Mouse (Mus musculus) stomach, postnatal 0 days (tissue): ENCODE measurements around the gene Fam240a. TPM values are rescaled to one million over a fixed set of nuclear protein-coding genes. Genes with fewer than 3 reads are reported as not detected.

Source experiments
- ATAC-seq: fragments of 200-750 bp; cut with Nextera tagmentation; 2 replicates; pipeline ENCODE4 v1.8.0; 2017; ENCODE audit not compliant: low FRiP score, low TSS enrichment
- DNase-seq: peaks from one replicate; pipeline ENCODE4 v3.0.0-alpha.2; 2016; ENCODE audit warnings: low spot score
- H3K27ac ChIP-seq: fragments of 300-500 bp; sonication (generic); replicated peaks from 2 replicates; pipeline ENCODE4 v1.5.1; 2014; ENCODE audit warnings: mild to moderate bottlenecking, control low read depth
- H3K27me3 ChIP-seq: fragments of 300-500 bp; sonication (generic); 2 replicates; pipeline ENCODE4 v1.6.1; 2014; ENCODE audit warnings: low read length; ENCODE audit not compliant: control insufficient read depth, insufficient read depth
- H3K36me3 ChIP-seq: fragments of 300-500 bp; sonication (generic); 2 replicates; pipeline ENCODE4 v1.6.1; 2014; ENCODE audit warnings: low read length, mixed read lengths; ENCODE audit not compliant: control insufficient read depth, insufficient read depth
- H3K4me1 ChIP-seq: fragments of 300-500 bp; sonication (generic); replicated peaks from 2 replicates; pipeline ENCODE4 v1.6.1; 2014; ENCODE audit warnings: antibody characterized with exemption; ENCODE audit not compliant: control insufficient read depth, insufficient read depth
- H3K4me2 ChIP-seq: fragments of 300-500 bp; sonication (generic); replicated peaks from 2 replicates; pipeline ENCODE4 v1.6.1; 2014; ENCODE audit warnings: low read depth, mild to moderate bottlenecking, control low read depth, moderate library complexity
- H3K4me3 ChIP-seq: fragments of 300-500 bp; sonication (generic); 2 replicates; pipeline ENCODE4 v1.5.1; 2014; ENCODE audit warnings: low read depth, low read length, control low read depth
- H3K9ac ChIP-seq: fragments of 300-500 bp; sonication (generic); 2 replicates; pipeline ENCODE4 v1.6.1; 2014; ENCODE audit warnings: mild to moderate bottlenecking, low read length, control low read depth, mixed read lengths
- H3K9me3 ChIP-seq: fragments of 300-500 bp; sonication (generic); 2 replicates; pipeline ENCODE4 v1.6.1; 2016; ENCODE audit warnings: low read length; ENCODE audit not compliant: control insufficient read depth
- CTCF ChIP-seq: IDR thresholded peaks from 2 replicates; pipeline ENCODE4 v1.5.1; 2016; ENCODE audit warnings: antibody characterized with exemption, low read depth, mild to moderate bottlenecking, moderate library complexity
- EP300 ChIP-seq: optimal IDR thresholded peaks from 2 replicates; pipeline ENCODE3; 2016; ENCODE audit warnings: antibody characterized with exemption
- WGBS: fragments of 180-500 bp; shearing (Covaris S2); extraction: QIAGEN DNeasy Blood & Tissue Kit; methylation state at CpG from one replicate; pipeline ENCODE4 v1.1.7; 2014; 5-methylcytosine and 5-hydroxymethylcytosine counted together
- polyA plus RNA-seq: library from polyadenylated mRNA; unstranded; fragments of >200 nt; fragmentation: Nextera tagmentation; extraction: Ambion mirVana; gene quantifications from 2 replicates; pipeline ENCODE4 v1.2.1, GENCODE M21; 2015

The Fam240a gene
- polyA plus RNA-seq, 1 experiment from 2014 or later, result not detected

DNA sequence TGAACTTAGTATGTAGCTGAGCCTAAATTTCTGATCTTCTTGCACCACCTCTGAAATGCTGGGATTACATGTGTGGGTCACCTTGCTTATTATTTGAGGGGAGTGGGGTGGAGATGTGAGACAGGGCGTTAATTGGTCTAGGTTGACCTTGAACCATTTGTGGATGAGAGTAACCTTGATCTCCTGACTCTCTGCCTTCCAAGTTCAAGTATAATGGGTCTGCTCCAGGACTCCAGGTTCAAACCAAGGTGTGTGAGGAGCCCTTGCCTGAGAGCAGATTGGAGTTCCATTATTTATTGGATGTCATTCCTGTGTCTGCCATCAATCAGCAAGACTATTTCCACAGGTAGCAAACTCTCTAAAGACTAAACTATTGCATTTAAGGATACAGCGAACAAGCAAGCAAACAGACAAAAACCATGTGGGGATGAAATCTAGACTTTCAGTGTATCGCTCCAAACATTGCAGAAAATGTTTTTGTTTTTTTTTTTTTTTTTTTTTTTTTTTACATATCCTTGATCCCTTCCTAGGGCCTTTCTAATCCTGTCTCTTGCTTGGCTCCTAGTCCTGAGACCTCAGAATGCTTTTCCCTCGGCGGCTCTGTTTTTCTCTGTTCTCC is 36.4 kb upstream of the Fam240a start:
- Histone ChIP-seq H3K27me3 (no peaks in the 10 kb centered on the region), H3K4me1 (no peaks in the 10 kb centered on the region; the same call in 1 of the 2 replicates), H3K4me3 (peak overlapping the region; percentile 45; the same call in 1 of the 2 replicates), H3K36me3 (no peaks in the 10 kb centered on the region), H3K9ac (no peak overlapping the region), H3K4me2 (peak overlapping the region; percentile 78), H3K9me3 (no peaks in the 10 kb centered on the region), H3K27ac (no peak overlapping the region)
- no peak for TF ChIP-seq CTCF
- no peak for TF ChIP-seq EP300
- no peak for ATAC-seq
- 46% methylated on average over 5 of the region's 5 CpGs for WGBS
- no peak for DNase-seq

GRCm38 (mm10) chr9:110952398-110952797 is 35.7 kb upstream of the Fam240a start:
- no peaks in the 10 kb centered on the region for H3K27me3 ChIP-seq
- no peak for TF ChIP-seq CTCF
- no peak for TF ChIP-seq EP300
- no peaks in the 10 kb centered on the region for H3K9me3 ChIP-seq
- no peak overlapping the region for H3K27ac ChIP-seq
- H3K4me2 ChIP-seq, result no peak overlapping the region
- no peaks in the 10 kb centered on the region; the same call in 1 of the 2 replicates for H3K4me1 ChIP-seq
- DNase-seq (no peak), ATAC-seq (no peak)
- H3K9ac ChIP-seq, result no peak overlapping the region
- no peak overlapping the region for H3K4me3 ChIP-seq
- WGBS, result 50% methylated on average over 6 of the region's 6 CpGs
- no peaks in the 10 kb centered on the region for H3K36me3 ChIP-seq

DNA sequence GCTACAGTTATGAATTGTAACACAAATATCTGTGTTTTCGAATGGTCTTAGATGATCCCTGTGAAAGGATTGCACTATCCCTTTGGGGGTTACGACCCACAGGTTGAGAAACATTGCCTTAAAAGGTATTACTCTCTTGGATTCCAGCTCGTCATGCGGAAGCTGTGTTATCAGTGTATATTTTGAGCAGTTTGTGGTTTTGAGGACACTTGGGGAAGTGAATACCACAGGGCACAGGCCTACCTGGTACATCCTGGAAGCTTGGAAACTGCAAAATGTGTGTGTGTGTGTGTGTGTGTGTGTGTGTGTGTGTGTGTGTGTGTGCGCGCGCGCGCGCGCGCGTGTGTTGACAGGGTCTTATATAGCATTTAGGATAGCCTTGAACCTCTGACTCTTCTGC is 35.2 kb upstream of the Fam240a start:
- no peaks in the 10 kb centered on the region; the same call in 1 of the 2 replicates for H3K4me1 ChIP-seq
- no peak overlapping the region for H3K9ac ChIP-seq
- no peaks in the 10 kb centered on the region for H3K36me3 ChIP-seq
- no peak overlapping the region for H3K4me3 ChIP-seq
- no peak for TF ChIP-seq EP300
- no peak for TF ChIP-seq CTCF
- no peak for ATAC-seq
- no peak for DNase-seq
- H3K27me3 ChIP-seq, result no peaks in the 10 kb centered on the region
- H3K27ac ChIP-seq, result no peak overlapping the region
- H3K9me3 ChIP-seq, result no peaks in the 10 kb centered on the region
- no peak overlapping the region for H3K4me2 ChIP-seq
- WGBS, result 91% methylated on average over 13 of the region's 13 CpGs

GRCm38 (mm10) chr9:110951397-110951796 is 34.7 kb upstream of the Fam240a start, which contains the start of gene Lrrc2:
Gene Lrrc2 (plus strand): TSS chr9:110951545.
- Histone ChIP-seq H3K4me3 (no peak within 1 kb of the TSS), H3K27me3 (peaks cover under 1% of the 10 kb centered on the region; the same call in 1 of the 2 replicates), H3K27ac (no peak within 1 kb of the TSS), H3K4me1 (no peaks in the 10 kb centered on the region; the same call in 1 of the 2 replicates), H3K9ac (no peak within 1 kb of the TSS), H3K4me2 (no peak within 1 kb of the TSS), H3K36me3 (no peaks in the 10 kb centered on the region), H3K9me3 (no peaks in the 10 kb centered on the region)
- DNase-seq (no peak), ATAC-seq (peak; percentile 64; the same call in 1 of the 2 replicates)
- WGBS, result 65% methylated on average over 11 of the region's 11 CpGs
- TF ChIP-seq EP300 (no peak), CTCF (no peak)

- ATAC-seq (no peak), DNase-seq (no peak)
- Histone ChIP-seq H3K27ac (no peak overlapping the region), H3K9me3 (no peaks in the 10 kb centered on the region), H3K4me1 (no peaks in the 10 kb centered on the region; the same call in 1 of the 2 replicates), H3K36me3 (no peaks in the 10 kb centered on the region), H3K4me3 (no peak overlapping the region), H3K9ac (no peak overlapping the region), H3K4me2 (no peak overlapping the region), H3K27me3 (peaks cover 5% of the 10 kb centered on the region; the same call in 1 of the 2 replicates)
- no peak for TF ChIP-seq CTCF
- no peak for TF ChIP-seq EP300
- WGBS, result 93% methylated on average over 3 of the region's 3 CpGs
Measured at GRCm38 (mm10) chr9:110950109-110950508, 33.4 kb upstream of the Fam240a start.

GRCm38 (mm10) chr9:110948813-110949310 is 32.2 kb upstream of the Fam240a start:
- DNase-seq, result no peak
- WGBS, result 50% methylated on average over 8 of the region's 8 CpGs
- H3K27me3 ChIP-seq, result peaks cover 5% of the 10 kb centered on the region; the same call in 1 of the 2 replicates
- no peaks in the 10 kb centered on the region for H3K9me3 ChIP-seq
- no peak overlapping the region for H3K4me3 ChIP-seq
- ATAC-seq, result no peak
- H3K36me3 ChIP-seq, result no peaks in the 10 kb centered on the region
- H3K4me2 ChIP-seq, result no peak overlapping the region
- no peak overlapping the region for H3K27ac ChIP-seq
- TF ChIP-seq EP300 (no peak), CTCF (no peak)
- H3K4me1 ChIP-seq, result no peaks in the 10 kb centered on the region; the same call in 1 of the 2 replicates
- no peak overlapping the region for H3K9ac ChIP-seq
